Mouse (Mus musculus): ENCODE results near the gene Epha1.
A peak's percentile ranks its signal among the peaks of the same experiment; 100 is the strongest.

The Epha1 gene

GRCm38 (mm10) chr6:42351776-42352485 lies 21.1 kb downstream of the Epha1 start:
- DNase-seq: no peak

DNA sequence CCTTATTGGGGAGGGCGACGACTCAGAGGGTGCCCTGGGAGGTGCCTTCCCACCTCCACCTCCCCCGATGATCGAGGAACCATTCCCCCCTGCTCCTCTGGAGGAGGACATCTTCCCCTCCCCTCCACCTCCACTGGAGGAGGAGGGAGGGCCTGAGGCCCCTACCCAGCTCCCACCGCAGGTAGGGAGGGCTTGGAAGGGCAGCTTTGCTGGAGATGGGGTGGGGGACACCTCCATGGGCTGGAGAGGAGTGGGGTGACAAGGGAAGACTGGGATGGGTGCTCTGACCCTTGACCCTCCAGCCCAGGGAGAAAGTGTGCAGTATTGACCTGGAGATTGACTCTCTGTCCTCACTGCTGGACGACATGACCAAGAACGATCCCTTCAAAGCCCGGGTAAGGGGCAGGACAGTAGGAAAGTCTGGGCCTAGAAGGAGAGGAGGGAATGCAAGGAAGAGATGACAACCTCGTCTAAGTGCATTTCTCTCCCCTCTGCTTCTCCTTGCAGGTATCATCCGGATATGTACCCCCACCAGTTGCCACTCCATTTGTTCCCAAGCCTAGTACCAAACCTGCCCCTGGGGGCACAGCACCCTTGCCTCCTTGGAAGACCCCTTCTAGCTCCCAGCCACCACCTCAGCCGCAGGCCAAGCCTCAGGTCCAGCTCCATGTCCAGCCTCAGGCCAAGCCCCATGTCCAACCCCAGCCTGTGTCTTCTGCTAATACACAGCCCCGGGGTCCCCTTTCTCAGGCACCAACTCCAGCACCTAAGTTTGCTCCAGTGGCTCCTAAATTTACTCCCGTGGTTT lies 21.9 kb downstream of the Epha1 start:
- peak; percentile 23 for DNase-seq

- DNase-seq: peak; percentile 67
Measured at GRCm38 (mm10) chr6:42350021-42350967, 22.8 kb downstream of the Epha1 start.

DNA sequence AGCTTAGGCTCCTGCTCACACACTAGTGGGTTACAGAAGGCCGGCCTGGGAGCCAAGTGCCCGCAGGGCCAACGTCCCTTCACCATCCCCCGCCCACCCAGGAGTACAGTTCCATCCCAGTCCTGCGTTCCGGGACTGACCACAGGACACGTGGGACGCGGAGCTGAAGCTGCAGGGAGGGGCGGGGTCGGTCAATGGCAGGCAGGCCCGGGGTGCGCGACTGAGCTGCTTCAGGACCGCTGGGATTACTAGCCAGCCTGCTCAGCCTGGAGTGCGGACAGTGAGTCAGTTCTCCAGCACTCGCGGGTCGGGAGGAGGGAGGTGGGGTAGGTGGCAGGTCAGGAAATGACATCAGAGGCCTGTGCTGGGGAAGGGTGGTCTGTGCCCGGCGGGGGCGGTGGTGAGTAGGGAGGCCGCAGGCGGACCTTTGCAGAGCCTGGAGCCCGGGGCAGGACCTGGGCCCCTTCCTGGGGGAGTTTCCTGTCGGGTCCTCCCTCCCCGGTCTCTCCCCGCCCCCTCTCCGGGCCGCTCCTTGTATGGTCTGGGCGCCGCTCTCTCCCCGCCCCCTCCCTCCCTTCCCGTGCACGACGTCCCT lies 23.5 kb downstream of the Epha1 start, which contains the start of gene Zyx:
TSS of gene Zyx (plus strand) at position 205 of the 595 bp plus-strand sequence.
- DNase-seq: peak; percentile 88

- peak; percentile 88 for DNase-seq
Measured at GRCm38 (mm10) chr6:42349006-42349425, 24.1 kb downstream of the Epha1 start.

GRCm38 (mm10) chr6:42348281-42349005 lies 24.6 kb downstream of the Epha1 start:
- DNase-seq: no peak

DNA sequence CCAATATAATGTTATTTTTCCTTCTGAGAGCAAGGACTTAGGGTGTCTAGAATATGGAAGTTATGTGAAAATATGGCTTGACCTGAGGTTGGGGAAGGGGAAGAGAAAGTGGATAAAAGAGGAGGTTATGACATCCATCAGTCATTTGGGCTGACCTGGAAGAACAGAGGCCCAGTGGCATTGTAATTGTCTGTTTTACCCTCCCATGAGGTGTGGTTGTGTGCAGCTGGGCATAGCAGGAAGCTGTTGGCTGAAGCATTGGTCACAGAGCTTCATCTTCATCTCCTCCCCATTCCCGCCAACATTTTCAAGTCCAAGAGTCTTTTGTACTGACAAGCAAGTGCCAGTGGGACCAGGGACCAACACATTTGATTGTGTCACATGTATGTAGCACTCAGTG lies 28.8 kb downstream of the Epha1 start:
- DNase-seq: peak; percentile 17

- peak; percentile 79 for DNase-seq
Measured at GRCm38 (mm10) chr6:42343361-42344120, 29.5 kb downstream of the Epha1 start.

- DNase-seq: no peak
Measured at GRCm38 (mm10) chr6:42342171-42342570, 30.9 kb downstream of the Epha1 start.

DNA sequence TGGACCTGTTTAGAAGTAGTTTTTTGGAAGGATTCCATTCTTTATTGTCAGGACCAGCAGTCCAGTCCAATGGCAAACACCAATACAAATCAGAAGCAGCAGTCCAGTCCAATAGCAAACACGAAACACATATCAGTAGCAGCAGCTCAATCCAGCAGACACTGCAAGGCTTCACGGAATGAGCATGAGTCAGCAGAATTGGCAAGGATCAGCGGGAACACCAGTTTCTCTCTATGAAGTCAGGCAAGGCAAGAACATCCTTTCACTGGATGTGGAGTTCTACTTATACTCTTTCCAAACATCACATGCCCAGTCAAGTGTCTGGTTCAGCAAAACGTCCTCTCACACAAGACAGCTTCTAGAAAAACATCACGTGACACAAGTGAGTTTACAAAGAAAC lies 33.1 kb downstream of the Epha1 start:
- DNase-seq: no peak

GRCm38 (mm10) chr6:42339189-42339588 lies 33.9 kb downstream of the Epha1 start:
- no peak for DNase-seq

- no peak for DNase-seq
Measured at GRCm38 (mm10) chr6:42330946-42331345, 42.1 kb downstream of the Epha1 start.

- no peak for DNase-seq
Measured at GRCm38 (mm10) chr6:42330216-42330615, 42.9 kb downstream of the Epha1 start.

DNA sequence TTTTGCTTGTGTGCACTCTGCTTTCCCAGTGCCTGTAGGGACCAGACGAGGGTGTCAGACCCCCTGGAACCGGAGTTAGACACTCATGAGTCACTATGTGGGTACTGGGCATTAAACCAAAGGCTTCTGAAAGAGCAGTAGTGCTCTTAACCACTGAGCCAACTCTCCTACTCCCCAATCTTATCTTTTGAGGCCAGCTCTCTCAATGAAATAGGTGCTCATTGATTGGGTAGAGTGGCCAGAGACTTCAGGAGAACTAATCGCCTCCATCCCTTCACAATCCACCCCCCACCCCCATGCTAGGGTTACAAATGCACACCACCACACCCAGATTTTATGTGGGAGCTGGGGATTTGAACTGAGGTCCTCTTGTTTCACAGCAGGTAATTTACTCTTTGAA lies 44.3 kb downstream of the Epha1 start:
- no peak for DNase-seq

- DNase-seq: no peak
Measured at GRCm38 (mm10) chr6:42326509-42326908, 46.6 kb downstream of the Epha1 start.

DNA sequence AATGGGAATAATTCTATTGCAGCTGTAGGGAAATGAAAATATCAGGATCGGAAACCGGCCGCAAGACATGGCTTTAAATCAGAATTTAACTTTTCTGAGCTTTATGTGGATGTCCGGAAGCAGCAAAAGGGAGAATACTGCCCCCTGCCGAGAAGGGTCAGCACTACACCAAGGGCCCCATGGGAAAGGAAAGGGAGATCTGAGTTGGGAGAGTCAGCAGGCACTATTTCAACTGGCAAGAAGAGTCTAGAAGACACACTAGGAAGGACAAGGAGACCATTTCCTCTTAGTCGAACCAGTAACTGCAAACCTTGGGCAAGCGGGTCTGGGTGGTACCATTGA lies 47.8 kb downstream of the Epha1 start:
- DNase-seq: peak; percentile 86

DNA sequence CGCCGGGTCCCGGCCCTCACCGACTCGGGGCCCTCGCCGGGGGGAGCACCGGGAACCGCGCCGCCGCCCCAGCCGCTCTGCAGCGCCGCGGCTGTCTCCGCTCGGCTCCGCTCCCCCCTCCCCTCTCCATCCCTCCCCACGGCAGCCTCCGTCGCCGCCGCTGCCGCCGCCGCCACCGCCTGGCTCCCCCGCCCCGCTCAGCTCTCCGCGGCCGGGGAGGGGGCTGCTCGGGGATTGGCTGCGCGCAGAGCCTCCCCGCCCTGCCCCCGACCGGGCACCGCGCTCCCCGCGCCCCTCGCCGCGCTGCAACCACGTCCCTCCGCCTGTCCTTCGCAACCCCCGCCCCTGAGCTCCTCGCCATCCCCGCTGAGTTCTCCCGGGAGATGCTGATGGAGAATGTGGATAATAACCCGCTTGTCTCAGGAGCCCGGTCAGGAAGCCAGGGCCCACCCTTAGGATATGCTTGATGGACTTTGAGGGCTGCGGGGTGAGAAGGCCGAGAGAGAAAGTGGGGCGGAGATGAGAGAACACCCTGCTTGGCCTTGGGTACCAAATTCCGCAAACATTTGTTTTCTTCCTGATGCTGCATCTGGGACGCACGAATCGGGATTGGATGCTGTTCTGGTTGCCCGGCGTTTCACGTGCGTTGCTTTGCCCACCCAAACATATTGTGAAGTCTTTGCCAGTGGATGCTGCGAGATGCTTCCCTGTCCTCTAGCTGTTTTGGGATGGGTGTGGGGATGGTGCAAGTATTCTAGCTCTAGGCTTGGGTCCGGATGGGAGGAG lies 48.4 kb downstream of the Epha1 start, which contains the start of gene Fam131b:
TSS of gene Fam131b (minus strand) at position 162 of the 786 bp plus-strand sequence.
- peak; percentile 75 for DNase-seq

GRCm38 (mm10) chr6:42324067-42324481 lies 49.0 kb downstream of the Epha1 start:
- no peak for DNase-seq

GRCm38 (mm10) chr6:42323371-42324066 lies 49.5 kb downstream of the Epha1 start:
- DNase-seq: peak; percentile 18

- no peak for DNase-seq
Measured at GRCm38 (mm10) chr6:42318293-42318692, 54.8 kb downstream of the Epha1 start.
